Mouse (Mus musculus): ENCODE data around the gene Tmem240. TPM values are rescaled to one million over a fixed set of nuclear protein-coding genes. Genes with fewer than 3 reads are reported as not detected.
"Not testable (repeated sequence)": the region's sequence is repeated elsewhere in the genome, so short reads cannot be mapped to it uniquely, and the experiment has no call there.

Gene Tmem240
- 23.7 and 28.3 TPM in 2 replicates for polyA plus RNA-seq (2015; fragmentation: Nextera tagmentation; extraction: Ambion mirVana)

GRCm38 (mm10) chr4:155734350-155734941 lies at the start of gene Tmem240:
Gene Tmem240, plus strand, starts transcription at chr4:155734800.
- peak; percentile 92 for ATAC-seq (ENCODE audit: low FRiP score)
- Histone ChIP-seq H3K4me1 (peaks cover 42% of the 10 kb centered on the region), H3K9me3 (replicated peaks) (no peaks in the 10 kb centered on the region), H3K4me2 (peak within 1 kb of the TSS; percentile 88), H3K9ac (replicated peaks) (peak within 1 kb of the TSS; percentile 91), H3K27ac (replicated peaks) (peak within 1 kb of the TSS; percentile 96), H3K27me3 (replicated peaks) (no peaks in the 10 kb centered on the region), H3K4me3 (replicated peaks) (peak within 1 kb of the TSS; percentile 80), H3K36me3 (peaks cover 28% of the 10 kb centered on the region; the same call in 1 of the 2 replicates)
- under 1% methylated on average over 21 of the region's 35 CpGs for WGBS

GRCm38 (mm10) chr4:155687764-155688163 lies 46.8 kb upstream of the Tmem240 start:
- H3K4me3 ChIP-seq (replicated peaks); H3K36me3 ChIP-seq; H3K27ac ChIP-seq (replicated peaks); H3K4me1 ChIP-seq; H3K4me2 ChIP-seq; ATAC-seq (ENCODE audit: low FRiP score); H3K9me3 ChIP-seq (replicated peaks); H3K9ac ChIP-seq (replicated peaks); H3K27me3 ChIP-seq (replicated peaks): not testable (repeated sequence)
- WGBS, result 87% methylated on average over 4 of the region's 4 CpGs

DNA sequence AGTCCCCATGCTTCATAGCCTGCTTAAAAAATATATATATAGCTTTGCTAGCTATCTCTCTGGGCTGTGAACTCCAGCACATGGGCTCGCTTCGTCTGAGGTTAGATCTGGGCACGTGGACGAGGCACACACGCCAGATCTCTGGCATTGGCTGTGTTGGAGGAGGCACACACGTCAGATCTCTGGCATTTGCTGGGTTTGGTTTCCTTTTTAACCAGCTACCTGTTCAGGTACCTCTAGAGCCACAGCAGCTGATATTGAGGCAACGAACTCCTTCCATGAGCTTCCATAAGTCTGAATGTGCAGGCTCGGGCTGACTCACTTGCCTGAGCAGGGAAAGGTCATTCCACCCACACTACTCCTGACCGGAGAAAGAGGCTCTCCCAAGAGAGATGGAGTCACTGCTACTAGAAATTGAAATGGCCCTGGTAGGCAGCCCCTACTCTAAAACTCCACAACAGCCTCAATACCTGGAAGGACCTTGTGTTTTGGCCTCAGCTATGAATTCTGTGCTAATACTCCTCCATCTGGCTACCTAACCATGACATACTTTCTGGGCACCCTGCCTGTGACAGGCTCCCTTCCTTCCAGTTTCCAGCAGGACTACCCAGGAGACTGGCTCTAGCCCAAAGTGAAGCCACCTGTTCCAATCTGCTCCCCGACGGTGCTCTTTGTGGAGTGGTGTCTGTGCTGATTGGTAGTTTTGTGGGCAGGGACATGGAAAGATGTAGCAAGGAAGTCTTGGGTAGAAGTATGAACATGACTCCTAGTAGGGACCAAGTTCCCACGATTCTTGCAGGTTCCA lies 43.8 kb upstream of the Tmem240 start:
- ATAC-seq (ENCODE audit: low FRiP score), result no peak
- H3K4me1 ChIP-seq, result peaks cover 12% of the 10 kb centered on the region

DNA sequence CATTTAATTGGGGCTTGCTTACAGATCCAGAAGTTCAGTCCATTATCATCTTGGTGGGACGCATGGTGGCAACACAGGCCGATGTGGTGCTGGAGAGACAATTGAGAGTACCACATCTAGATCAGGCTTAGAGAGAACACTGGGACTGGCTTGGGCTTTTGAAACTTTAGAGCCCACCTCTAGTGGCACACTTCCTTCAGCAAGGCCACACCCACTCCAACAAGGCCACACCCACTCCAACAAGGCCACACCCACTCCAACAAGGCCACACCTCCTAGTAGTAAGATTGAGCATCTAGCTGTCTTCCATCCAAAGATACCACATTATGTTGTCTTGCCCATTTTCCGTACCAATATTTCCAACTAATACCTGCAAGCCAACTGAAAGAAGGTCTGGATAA lies 42.2 kb upstream of the Tmem240 start:
- Histone ChIP-seq H3K36me3 (no peaks in the 10 kb centered on the region), H3K9me3 (replicated peaks) (no peaks in the 10 kb centered on the region), H3K4me3 (replicated peaks) (no peak overlapping the region), H3K9ac (replicated peaks) (no peak overlapping the region), H3K4me2 (no peak overlapping the region), H3K27me3 (replicated peaks) (no peaks in the 10 kb centered on the region), H3K4me1 (peaks cover 28% of the 10 kb centered on the region), H3K27ac (replicated peaks) (no peak overlapping the region)
- 95% methylated on average over 3 of the region's 3 CpGs for WGBS
- no peak for ATAC-seq (ENCODE audit: low FRiP score)

More for the DNA sequence above, 43.8 kb upstream of the Tmem240 start:
- no peak overlapping the region for H3K4me3 ChIP-seq (replicated peaks)
- H3K36me3 ChIP-seq, result no peaks in the 10 kb centered on the region
- H3K27me3 ChIP-seq (replicated peaks), result 0 out of 2 replicates have a peak, but pooled peaks cover 2% of the 10 kb centered on the region
- no peak overlapping the region for H3K27ac ChIP-seq (replicated peaks)
- no peak overlapping the region for H3K4me2 ChIP-seq
- WGBS, result 86% methylated on average over 12 of the region's 12 CpGs
- H3K9ac ChIP-seq (replicated peaks), result no peak overlapping the region
- H3K9me3 ChIP-seq (replicated peaks), result no peaks in the 10 kb centered on the region

DNA sequence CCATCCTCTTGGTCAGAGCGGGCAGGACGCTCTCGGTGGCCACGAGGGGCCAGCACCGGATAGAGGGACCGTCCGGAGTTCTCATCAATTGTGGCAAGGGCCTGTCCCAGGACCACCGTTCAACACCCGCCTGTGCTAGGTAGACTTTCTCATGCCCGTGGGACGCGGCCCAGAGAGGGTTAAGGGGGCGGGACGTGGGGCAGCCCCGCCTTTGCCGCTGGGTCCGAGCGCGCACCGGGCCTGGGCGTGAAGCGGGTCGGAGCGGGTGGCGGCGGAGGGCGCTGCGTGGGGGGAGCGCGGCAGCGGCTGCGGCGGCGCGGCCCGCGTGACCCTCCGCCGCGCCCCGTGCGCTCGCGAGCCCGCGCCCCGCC lies 40.5 kb upstream of the Tmem240 start, which contains the start of gene Fndc10:
Gene Fndc10, plus strand, starts transcription at position 232 of the 371 bp plus-strand sequence.
- peak within 1 kb of the TSS; percentile 85 for H3K4me2 ChIP-seq
- H3K4me1 ChIP-seq, result peaks cover 28% of the 10 kb centered on the region
- no peaks in the 10 kb centered on the region for H3K27me3 ChIP-seq (replicated peaks)
- no peaks in the 10 kb centered on the region for H3K36me3 ChIP-seq
- peak; percentile 91 for ATAC-seq (ENCODE audit: low FRiP score)
- peak within 1 kb of the TSS; percentile 87 for H3K9ac ChIP-seq (replicated peaks)
- peak within 1 kb of the TSS; percentile 61 for H3K4me3 ChIP-seq (replicated peaks)
- peak within 1 kb of the TSS; percentile 97 for H3K27ac ChIP-seq (replicated peaks)
- H3K9me3 ChIP-seq (replicated peaks), result no peaks in the 10 kb centered on the region
- WGBS, result under 1% methylated on average over 36 of the region's 47 CpGs

- Histone ChIP-seq H3K4me3 (replicated peaks) (peak overlapping the region; percentile 61), H3K9ac (replicated peaks) (peak overlapping the region; percentile 87), H3K9me3 (replicated peaks) (no peaks in the 10 kb centered on the region), H3K27me3 (replicated peaks) (no peaks in the 10 kb centered on the region), H3K4me2 (peak overlapping the region; percentile 85), H3K36me3 (no peaks in the 10 kb centered on the region), H3K4me1 (peaks cover 28% of the 10 kb centered on the region), H3K27ac (replicated peaks) (peak overlapping the region; percentile 97)
- WGBS, result under 1% methylated on average over 81 of the region's 92 CpGs
- peak; percentile 91 for ATAC-seq (ENCODE audit: low FRiP score)
These were observed 39.9 kb upstream of the Tmem240 start for GRCm38 (mm10) chr4:155694482-155695401.

DNA sequence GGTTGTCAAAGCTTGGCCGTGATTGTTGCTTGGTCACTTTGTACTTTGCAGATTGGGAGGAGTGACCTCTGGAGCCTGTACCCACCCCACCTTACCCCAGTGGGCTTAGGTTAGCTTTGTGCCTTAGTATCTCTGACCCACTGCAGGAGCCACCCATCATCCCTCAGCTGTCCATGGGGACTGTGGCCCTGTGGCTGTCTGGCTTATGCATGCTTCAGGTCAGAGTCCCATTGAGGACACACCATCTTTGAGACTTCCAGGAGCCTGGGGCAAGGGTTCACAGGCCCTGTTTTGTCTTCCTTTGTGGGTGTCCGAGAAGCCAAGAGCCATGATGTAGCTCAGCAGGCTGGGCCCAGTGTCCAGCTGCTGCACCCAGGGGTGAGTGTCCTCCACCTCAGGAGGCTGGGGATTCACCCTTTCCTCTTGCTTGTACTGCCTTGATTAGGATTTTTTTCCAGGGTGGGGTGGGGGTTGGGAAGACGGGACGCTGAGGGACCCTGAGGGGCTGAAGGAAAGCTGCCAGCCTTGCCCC lies 39.0 kb upstream of the Tmem240 start:
- WGBS, result 80% methylated on average over 4 of the region's 4 CpGs
- H3K4me3 ChIP-seq (replicated peaks), result peak overlapping the region; percentile 61
- no peaks in the 10 kb centered on the region for H3K36me3 ChIP-seq
- peak overlapping the region; percentile 85 for H3K4me2 ChIP-seq
- H3K9me3 ChIP-seq (replicated peaks), result no peaks in the 10 kb centered on the region
- H3K9ac ChIP-seq (replicated peaks), result peak overlapping the region; percentile 87
- no peaks in the 10 kb centered on the region for H3K27me3 ChIP-seq (replicated peaks)
- peaks cover 28% of the 10 kb centered on the region for H3K4me1 ChIP-seq
- H3K27ac ChIP-seq (replicated peaks), result peak overlapping the region; percentile 97
- no peak for ATAC-seq (ENCODE audit: low FRiP score)

- WGBS, result 75% methylated on average over 16 of the region's 16 CpGs
- Histone ChIP-seq H3K4me1 (peaks cover 28% of the 10 kb centered on the region), H3K36me3 (no peaks in the 10 kb centered on the region), H3K4me3 (replicated peaks) (peak overlapping the region; percentile 61), H3K9ac (replicated peaks) (peak overlapping the region; percentile 87), H3K9me3 (replicated peaks) (no peaks in the 10 kb centered on the region), H3K4me2 (peak overlapping the region; percentile 85), H3K27ac (replicated peaks) (no peak overlapping the region), H3K27me3 (replicated peaks) (no peaks in the 10 kb centered on the region)
- no peak for ATAC-seq (ENCODE audit: low FRiP score)
These were observed 38.0 kb upstream of the Tmem240 start for GRCm38 (mm10) chr4:155696261-155697255.

- no peak for ATAC-seq (ENCODE audit: low FRiP score)
These were observed 34.2 kb upstream of the Tmem240 start for GRCm38 (mm10) chr4:155700425-155700824.

GRCm38 (mm10) chr4:155703425-155703929 lies 31.1 kb upstream of the Tmem240 start:
- Histone ChIP-seq H3K36me3 (no peaks in the 10 kb centered on the region), H3K27ac (replicated peaks) (no peak overlapping the region), H3K27me3 (replicated peaks) (no peaks in the 10 kb centered on the region), H3K4me3 (replicated peaks) (no peak overlapping the region), H3K9ac (replicated peaks) (no peak overlapping the region), H3K9me3 (replicated peaks) (no peaks in the 10 kb centered on the region), H3K4me2 (no peak overlapping the region), H3K4me1 (peaks cover 24% of the 10 kb centered on the region)
- ATAC-seq (ENCODE audit: low FRiP score), result no peak
- 94% methylated on average over 4 of the region's 4 CpGs for WGBS

More at GRCm38 (mm10) chr4:155700425-155700824, 34.2 kb upstream of the Tmem240 start:
- H3K4me1 ChIP-seq, result peaks cover 24% of the 10 kb centered on the region
- no peak overlapping the region for H3K27ac ChIP-seq (replicated peaks)
- H3K9me3 ChIP-seq (replicated peaks), result no peaks in the 10 kb centered on the region
- no peaks in the 10 kb centered on the region for H3K36me3 ChIP-seq
- no peak overlapping the region for H3K9ac ChIP-seq (replicated peaks)
- no peaks in the 10 kb centered on the region for H3K27me3 ChIP-seq (replicated peaks)
- H3K4me3 ChIP-seq (replicated peaks), result no peak overlapping the region
- H3K4me2 ChIP-seq, result no peak overlapping the region

Measured in neural tube, embryonic 15.5 days (tissue).